Mouse (Mus musculus) MEL (cell line): ENCODE measurements at regions not wholly inside any gene's neighbourhood (a gene's known extent, or its start where the extent isn't known, plus 50 kb on each side); places are given as distances from the start of the nearest gene placed in this dataset.

ENCODE experiments used
- BHLHE40 ChIP-seq: IDR thresholded peaks from 2 replicates; pipeline ENCODE4 v1.6.1; 2012; ENCODE audit warnings: low read depth, mild to moderate bottlenecking, inconsistent platforms, low read length, improper control_type of control experiment, borderline replicate concordance
- CHD1 ChIP-seq: IDR thresholded peaks from 2 replicates; pipeline ENCODE4 v1.6.1; 2012; ENCODE audit warnings: low read depth, mild to moderate bottlenecking, inconsistent platforms, low read length, improper control_type of control experiment
- CTCF ChIP-seq, 3 experiments: IDR thresholded peaks in 2 of 3; conservative IDR thresholded peaks in 1 of 3; 2 replicates each; pipeline ENCODE4 v1.5.1; 2011 to 2012; ENCODE audit warnings: low read length in 3 of 3, low read depth in 2 of 3, mild to moderate bottlenecking in 2 of 3, improper control_type of control experiment in 1 of 3, inconsistent platforms in 1 of 3, mixed read lengths in 1 of 3, moderate library complexity in 1 of 3; ENCODE audit not compliant: control insufficient read depth in 1 of 3, insufficient read depth in 1 of 3, poor library complexity in 1 of 3, severe bottlenecking in 1 of 3
- EP300 ChIP-seq, 2 experiments: IDR thresholded peaks; 2 replicates each; pipeline ENCODE4 v1.6.1; 2011; ENCODE audit warnings: improper control_type of control experiment in 2 of 2, low read length in 2 of 2, low read depth in 1 of 2, mild to moderate bottlenecking in 1 of 2
- GATA1 ChIP-seq: IDR thresholded peaks from 2 replicates; pipeline ENCODE4 v1.6.1; 2011; ENCODE audit warnings: low read depth, low read length, improper control_type of control experiment
- KAT2A ChIP-seq: conservative IDR thresholded peaks from 2 replicates; pipeline ENCODE4 v1.6.1; 2012; ENCODE audit warnings: low read depth, low read length, improper control_type of control experiment, inconsistent platforms
- MAZ ChIP-seq: IDR thresholded peaks from 2 replicates; pipeline ENCODE4 v1.6.1; 2012; ENCODE audit warnings: low read depth, mild to moderate bottlenecking, inconsistent platforms, low read length, improper control_type of control experiment
- POLR2AphosphoS5 ChIP-seq: IDR thresholded peaks from 2 replicates; pipeline ENCODE4 v1.6.1; 2012; ENCODE audit warnings: low read depth, borderline replicate concordance, mild to moderate bottlenecking, inconsistent platforms, low read length, moderate library complexity, mixed read lengths
- TAL1 ChIP-seq: IDR thresholded peaks from 2 replicates; pipeline ENCODE4 v1.6.1; 2012; ENCODE audit warnings: mild to moderate bottlenecking, inconsistent platforms, low read length, moderate library complexity, mixed read lengths
- TCF12 ChIP-seq: IDR thresholded peaks from 2 replicates; pipeline ENCODE4 v1.6.1; 2014; ENCODE audit warnings: low read depth, mild to moderate bottlenecking, inconsistent platforms, low read length, improper control_type of control experiment, moderate library complexity
- UBTF ChIP-seq: IDR thresholded peaks from 2 replicates; pipeline ENCODE4 v1.6.1; 2012; ENCODE audit warnings: low read depth, mild to moderate bottlenecking, inconsistent platforms, low read length, improper control_type of control experiment, moderate library complexity, borderline replicate concordance; ENCODE audit not compliant: insufficient read depth
- USF1 ChIP-seq: IDR thresholded peaks from 2 replicates; pipeline ENCODE4 v1.6.1; 2014; ENCODE audit warnings: low read depth, mild to moderate bottlenecking, inconsistent platforms, low read length, improper control_type of control experiment, moderate library complexity
- ZC3H11A ChIP-seq: IDR thresholded peaks from 2 replicates; pipeline ENCODE4 v1.6.1; 2012; ENCODE audit warnings: low read depth, mild to moderate bottlenecking, inconsistent platforms, low read length, improper control_type of control experiment
- ZNF384 ChIP-seq: IDR thresholded peaks from 2 replicates; pipeline ENCODE4 v1.6.1; 2012; ENCODE audit warnings: low read depth, mild to moderate bottlenecking, inconsistent platforms, low read length, improper control_type of control experiment

- no peak for TF ChIP-seq POLR2AphosphoS5
- no peak for TF ChIP-seq CTCF (IDR thresholded peaks at IDR 0.05 in 2 of 3, conservative IDR thresholded peaks at IDR 0.05 in 1 of 3; ENCODE audit: control insufficient read depth in 1 of 3, insufficient read depth in 1 of 3, low read depth in 2 of 3, low read length in 3 of 3, poor library complexity in 1 of 3, severe bottlenecking in 1 of 3)
- no peak for TF ChIP-seq USF1
- no peak for TF ChIP-seq TAL1
- peak; percentile 55 for TF ChIP-seq GATA1
- TF ChIP-seq CHD1, result no peak
- no peak for TF ChIP-seq UBTF
- TF ChIP-seq EP300 (IDR thresholded peaks at IDR 0.05; ENCODE audit: low read depth in 1 of 2, low read length in 2 of 2), result peak in 1 of 2 experiments; percentile 20; a peak in 1 of 4 replicates
- TF ChIP-seq KAT2A, result no peak
- no peak for TF ChIP-seq BHLHE40
- TF ChIP-seq ZNF384, result peak; percentile 82
- no peak for TF ChIP-seq MAZ
- no peak for TF ChIP-seq ZC3H11A
- no peak for TF ChIP-seq TCF12
Observed at GRCm38 (mm10) chr14:114038611-114039312, 724.4 kb downstream of the Tpm3-rs7 start.
